Mouse (Mus musculus): ENCODE measurements around the gene Rnase13.

The Rnase13 gene

DNA sequence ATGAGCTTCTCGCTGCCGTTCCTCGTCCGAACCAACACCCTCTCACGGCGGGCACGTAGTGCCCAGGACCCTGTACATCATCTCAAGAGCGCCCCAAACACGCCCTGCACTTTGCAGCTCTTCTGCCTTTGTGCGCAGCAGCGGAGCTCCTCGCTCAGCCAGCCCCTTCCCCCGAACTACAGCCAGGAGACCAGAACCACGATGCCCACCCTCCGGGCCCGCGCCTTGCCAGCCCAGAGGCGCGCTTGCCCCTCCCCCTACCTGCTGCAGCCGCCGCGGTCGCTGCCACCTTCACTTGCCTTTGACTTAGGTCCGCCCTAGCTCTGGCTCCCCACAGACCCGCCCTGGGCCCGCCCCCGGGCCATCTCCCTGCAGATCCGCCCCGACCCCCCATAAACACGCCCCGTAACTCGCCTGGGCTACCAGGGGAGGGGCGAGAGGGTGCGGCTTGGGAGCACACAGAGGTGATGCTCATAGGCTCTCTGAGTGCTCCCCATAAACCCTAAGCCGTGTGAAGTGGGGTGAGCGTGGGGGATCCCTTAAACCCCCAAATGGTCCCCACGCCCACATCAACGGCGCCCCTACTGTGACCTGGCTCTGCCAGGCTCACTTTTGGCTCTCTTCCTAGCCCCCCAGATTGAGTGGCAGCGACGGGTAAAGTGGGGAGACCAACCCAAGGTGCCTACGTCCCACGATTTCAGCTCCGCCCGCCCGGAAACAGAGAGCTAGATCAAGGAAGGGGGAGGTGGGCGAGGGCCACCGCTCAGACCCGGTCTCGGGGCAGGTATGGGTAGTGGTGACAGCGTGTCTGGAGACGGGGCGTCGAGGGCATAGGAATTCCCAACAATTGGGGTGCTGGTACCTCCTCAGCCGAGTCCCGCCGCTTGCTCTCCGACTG, 9.3 kb downstream of the Rnase13 start:
- peak; percentile 66 for DNase-seq (ENCODE audit: low spot score)

DNA sequence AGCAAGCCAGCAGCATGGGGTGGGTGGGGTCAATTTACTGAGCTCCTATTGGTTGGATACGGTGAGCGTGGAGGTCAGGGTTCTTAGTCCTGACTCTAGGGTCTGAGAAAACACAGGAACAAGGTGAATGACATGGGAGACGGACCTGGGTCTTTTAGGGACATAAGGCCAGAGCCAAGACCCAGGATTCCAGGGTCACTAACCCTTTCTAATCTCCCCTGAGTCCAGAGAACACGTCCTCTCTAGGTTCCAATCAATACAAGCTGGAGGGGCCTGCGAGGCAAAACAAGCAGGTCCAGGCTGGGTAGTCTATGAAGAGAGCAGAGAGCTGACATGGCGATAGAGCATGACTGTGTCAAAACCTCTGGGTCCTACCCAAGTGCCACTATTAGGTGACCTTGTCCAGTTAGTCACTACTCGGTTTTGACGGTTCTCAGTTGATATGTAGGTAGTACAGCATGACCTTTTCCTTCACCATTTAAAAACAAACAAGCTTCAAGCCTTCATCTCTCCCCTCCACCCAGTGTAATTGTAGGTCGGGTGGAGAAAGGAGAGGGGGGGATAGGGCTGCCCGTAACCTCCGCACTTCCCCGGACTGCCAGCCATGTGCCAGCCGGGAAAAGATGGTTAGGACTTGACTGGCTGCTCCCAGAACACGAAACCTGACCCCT, 10.0 kb downstream of the Rnase13 start:
- DNase-seq (ENCODE audit: low spot score): no peak

GRCm38 (mm10) chr14:51911301-51911700, 11.3 kb downstream of the Rnase13 start:
- DNase-seq (ENCODE audit: low spot score): no peak

DNA sequence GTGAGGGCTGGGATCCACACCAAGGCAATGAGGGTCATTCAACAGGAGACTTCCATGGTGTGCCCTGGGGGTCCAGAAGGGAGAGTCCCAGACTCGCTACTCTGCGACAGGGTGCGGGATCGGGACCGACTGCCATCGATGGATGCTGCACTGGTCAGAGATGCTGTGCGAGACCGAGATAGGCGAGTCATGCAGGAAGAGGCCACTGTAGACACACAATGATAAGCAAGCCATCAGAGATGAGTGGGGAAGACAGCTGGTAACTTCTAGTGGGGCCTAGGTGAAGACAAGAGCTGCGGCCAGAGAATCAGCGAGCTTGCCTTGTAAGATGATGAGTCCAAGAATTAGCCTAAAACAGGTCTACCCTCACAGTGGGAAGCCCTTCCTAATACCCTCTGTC, 16.5 kb downstream of the Rnase13 start:
- DNase-seq (ENCODE audit: low spot score): no peak

GRCm38 (mm10) chr14:51904706-51905105, 17.9 kb downstream of the Rnase13 start:
- DNase-seq (ENCODE audit: low spot score): no peak

DNA sequence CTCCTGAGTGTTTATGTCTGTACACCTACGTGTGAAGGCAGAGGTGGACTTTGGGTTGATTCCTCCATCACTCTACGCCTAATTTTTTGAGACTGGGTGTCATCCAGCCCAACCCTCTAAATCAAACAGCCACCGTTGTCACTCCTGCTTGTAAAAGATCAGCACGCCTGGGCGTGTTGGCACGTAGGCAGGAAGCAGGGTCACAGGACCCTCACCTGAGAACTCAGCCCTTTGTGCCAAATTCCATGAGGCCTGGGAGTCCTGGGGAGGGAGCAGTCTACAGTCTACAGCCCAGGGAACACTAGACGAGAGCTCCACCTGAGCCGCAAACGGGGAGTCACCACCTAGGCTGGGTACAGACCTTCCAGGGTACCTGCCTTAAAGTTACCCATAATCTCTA, 18.8 kb downstream of the Rnase13 start:
- DNase-seq (ENCODE audit: low spot score): no peak

GRCm38 (mm10) chr14:51902806-51903710, 19.5 kb downstream of the Rnase13 start:
- DNase-seq (ENCODE audit: low spot score): peak; percentile 50

DNA sequence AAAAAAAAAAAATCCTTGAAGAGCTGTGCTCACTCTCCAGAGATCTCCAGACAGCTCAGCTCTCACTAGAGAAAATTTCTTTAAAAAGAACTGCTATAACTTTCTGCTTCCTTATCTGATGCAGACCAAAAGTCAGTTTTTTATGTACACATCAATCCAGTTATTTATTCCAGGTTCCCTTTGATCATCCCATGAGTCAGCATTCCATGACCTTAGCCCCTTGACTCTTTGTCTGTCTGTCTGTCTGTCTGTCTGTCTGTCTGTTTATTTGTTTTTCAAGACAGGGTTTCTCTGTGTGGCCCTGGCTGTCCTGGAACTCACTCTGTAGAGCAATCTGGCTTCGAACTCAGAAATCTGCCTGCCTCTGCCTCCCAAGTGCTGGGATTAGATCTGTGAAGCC, 23.2 kb downstream of the Rnase13 start:
- no peak for DNase-seq (ENCODE audit: low spot score)

- DNase-seq (ENCODE audit: low spot score): no peak
Measured at GRCm38 (mm10) chr14:51896539-51897170, 25.9 kb downstream of the Rnase13 start.

GRCm38 (mm10) chr14:51896019-51896418, 26.6 kb downstream of the Rnase13 start:
- DNase-seq (ENCODE audit: low spot score): no peak

DNA sequence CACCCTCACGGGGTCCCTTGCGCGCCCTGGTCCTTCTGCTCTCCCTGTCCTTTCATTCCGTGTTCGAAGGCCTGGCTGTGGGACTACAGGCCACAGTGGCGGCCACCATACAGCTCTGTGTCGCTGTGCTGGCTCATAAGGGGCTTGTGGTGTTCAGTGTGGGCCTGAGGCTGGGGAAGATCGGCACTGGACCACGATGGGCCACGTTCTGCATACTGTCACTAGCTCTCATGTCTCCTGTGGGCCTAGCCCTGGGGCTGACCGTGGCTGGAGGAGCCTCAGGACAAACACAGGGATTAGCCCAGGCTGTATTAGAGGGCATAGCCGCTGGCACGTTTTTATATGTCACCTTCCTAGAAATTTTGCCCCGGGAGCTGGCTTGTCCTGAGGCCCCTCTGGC, 27.5 kb downstream of the Rnase13 start:
- no peak for DNase-seq (ENCODE audit: low spot score)

DNA sequence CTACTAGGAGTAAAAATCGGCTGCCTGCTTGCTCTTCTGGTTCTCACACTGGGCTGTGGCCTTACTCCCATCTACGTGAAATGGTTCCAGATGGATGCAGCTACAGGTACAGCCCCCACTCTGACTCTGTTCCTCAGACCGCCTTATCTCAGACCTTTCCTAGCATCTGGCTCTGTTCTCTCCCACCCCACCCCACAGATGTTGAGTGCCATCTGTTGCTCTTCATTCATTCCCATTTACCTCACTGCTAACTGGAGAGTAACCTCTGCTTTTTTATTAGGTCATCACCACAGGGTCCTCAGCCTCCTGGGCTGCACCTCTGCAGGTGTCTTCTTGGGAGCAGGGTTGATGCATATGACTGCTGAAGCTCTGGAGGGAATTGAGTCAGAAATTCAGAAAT, 28.8 kb downstream of the Rnase13 start:
- DNase-seq (ENCODE audit: low spot score): no peak

DNA sequence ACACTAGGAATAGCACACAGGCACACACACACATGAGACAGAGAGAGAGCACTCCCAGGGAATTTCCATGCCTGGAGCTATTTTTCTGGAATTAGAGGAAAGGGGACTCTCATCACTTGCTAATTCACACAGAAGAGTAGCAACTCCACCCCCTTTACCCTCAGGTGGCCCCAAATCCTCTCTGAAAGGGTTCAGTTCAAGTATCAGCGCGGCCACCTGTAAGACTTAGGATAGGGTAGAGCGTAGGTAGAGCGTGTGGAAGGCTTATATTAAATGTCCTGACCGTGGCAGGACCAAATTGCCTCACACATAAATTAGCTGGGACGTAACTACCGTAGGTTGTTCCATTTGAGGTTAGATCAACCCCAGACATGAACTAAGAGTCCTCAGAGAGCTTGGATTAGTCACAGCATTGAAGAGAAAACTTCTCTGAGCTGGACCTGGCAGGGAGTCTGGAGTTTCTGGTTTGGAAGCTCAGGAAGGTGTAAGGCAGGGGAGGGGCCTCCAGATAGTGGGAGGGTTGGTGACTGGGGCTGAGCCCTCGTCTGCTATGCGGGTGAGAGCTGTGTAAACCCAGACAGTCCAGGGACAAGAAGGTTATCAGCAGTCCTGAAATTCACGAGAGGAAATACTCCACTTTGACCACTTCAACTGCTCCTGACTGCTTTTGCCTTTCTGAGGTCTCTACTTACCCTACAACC, 29.3 kb downstream of the Rnase13 start:
- DNase-seq (ENCODE audit: low spot score): no peak

DNA sequence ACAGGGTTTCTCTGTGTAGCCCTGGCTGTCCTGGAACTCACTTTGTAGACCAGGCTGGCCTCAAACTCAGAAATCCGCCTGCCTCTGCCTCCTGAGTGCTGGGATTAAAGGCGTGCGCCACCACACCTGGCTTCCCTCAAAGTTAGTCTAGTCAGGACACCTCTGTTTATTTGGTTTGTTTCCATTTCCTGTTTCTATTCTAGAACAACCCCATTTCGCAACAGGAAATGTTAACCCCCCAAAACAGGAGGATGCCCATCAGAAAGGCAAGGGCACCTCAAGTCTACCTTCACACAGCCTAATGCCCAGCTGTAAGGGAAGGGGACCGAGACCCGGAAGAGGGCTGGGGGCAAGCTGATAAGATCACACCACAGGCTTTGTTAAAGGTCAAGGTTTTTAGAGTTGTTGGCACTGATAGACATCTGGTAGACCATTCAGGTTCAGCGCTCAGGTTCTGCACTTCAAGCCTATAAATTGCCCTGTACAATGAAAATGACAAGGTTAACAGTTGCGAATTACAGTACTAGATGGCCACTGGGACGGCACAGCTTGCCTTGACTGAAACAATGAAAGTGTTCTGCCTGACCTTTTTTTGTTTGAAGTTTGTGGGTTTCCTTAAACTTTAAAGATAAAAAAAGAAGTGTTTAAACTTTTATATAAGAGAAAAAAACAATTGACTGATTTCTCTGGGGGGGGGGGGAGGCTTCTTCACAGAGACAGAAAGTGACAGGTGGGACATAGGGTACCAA, 30.2 kb downstream of the Rnase13 start, which contains the start of gene Slc39a2:
Gene Slc39a2 (plus strand): TSS at position 699 of the 749 bp plus-strand sequence.
- no peak for DNase-seq (ENCODE audit: low spot score)

DNA sequence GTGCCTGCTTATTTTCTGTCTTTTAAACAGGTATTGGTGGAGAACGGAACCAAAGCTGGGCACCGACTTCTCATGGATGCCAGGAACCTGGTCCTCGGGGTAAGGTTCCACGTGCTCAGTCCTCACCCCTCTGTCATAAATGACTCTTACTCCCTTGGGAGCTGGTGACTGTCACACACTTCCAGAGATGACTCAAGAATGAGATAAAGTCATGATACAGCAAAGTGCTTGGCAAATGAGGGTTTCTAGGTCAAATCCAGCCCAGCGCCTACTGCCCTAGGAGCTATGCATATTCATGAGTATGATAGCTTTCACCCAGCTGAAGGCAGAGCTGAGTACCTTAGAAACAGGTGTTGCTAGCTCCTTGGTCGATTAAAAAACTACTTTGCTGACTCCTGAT, 32.7 kb downstream of the Rnase13 start:
- DNase-seq (ENCODE audit: low spot score): no peak

- no peak for DNase-seq (ENCODE audit: low spot score)
Measured at GRCm38 (mm10) chr14:51886051-51886450, 36.5 kb downstream of the Rnase13 start.

GRCm38 (mm10) chr14:51884598-51885331, 37.8 kb downstream of the Rnase13 start, which contains the start of gene Mettl17:
Gene Mettl17 (plus strand): TSS chr14:51884842.
- DNase-seq (ENCODE audit: low spot score): peak; percentile 92

- DNase-seq (ENCODE audit: low spot score): no peak
Measured at GRCm38 (mm10) chr14:51884031-51884544, 38.5 kb downstream of the Rnase13 start.

DNA sequence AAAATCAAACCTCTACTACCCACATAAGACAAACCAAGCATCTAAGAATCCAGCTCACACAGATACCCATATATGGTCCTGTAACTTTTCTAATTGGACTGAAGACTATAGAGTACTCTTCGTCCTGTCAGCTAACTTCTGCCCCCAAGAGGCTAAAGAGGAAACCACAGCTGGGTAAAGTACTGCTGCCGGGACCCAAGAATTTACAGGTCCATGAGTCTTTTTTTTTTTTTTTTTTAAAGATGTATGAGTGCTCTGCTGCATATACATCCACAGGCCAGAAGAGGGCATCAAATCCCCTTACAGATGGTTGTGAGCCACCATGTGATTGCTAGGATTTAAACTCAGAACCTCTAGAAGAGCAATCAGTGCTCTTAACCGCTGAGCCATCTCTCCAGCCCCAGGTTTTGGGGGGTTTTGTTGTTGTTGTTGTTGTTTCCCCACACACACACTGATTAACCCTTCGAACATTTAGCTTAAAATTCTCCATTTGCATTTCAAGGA, 39.0 kb downstream of the Rnase13 start:
- peak; percentile 72 for DNase-seq (ENCODE audit: low spot score)

All from testis, postnatal 14 days (tissue).